Mouse (Mus musculus) embryonic fibroblast, embryonic 13.5 days (primary cell): ENCODE measurements at regions not wholly inside any gene's neighbourhood (a gene's known extent, or its start where the extent isn't known, plus 50 kb on each side); places are given as distances from the start of the nearest gene placed in this dataset.
"Not testable (repeated sequence)": the region's sequence is repeated elsewhere in the genome, so short reads cannot be mapped to it uniquely, and the experiment has no call there.

ENCODE experiments used
- H3K27ac ChIP-seq: 2 replicates; pipeline ENCODE4 v1.5.1; 2012; ENCODE audit warnings: low read length, control low read depth, inconsistent platforms; ENCODE audit not compliant: insufficient read depth
- H3K4me1 ChIP-seq: 2 replicates; pipeline ENCODE4 v1.6.1; 2011; ENCODE audit warnings: low read length; ENCODE audit not compliant: control insufficient read depth, insufficient read depth
- H3K4me3 ChIP-seq: 2 replicates; pipeline ENCODE4 v1.5.1; 2011; ENCODE audit warnings: mild to moderate bottlenecking, control low read depth, low read length; ENCODE audit not compliant: insufficient read depth
- CTCF ChIP-seq: IDR thresholded peaks from 2 replicates; pipeline ENCODE4 v1.5.1; 2011; ENCODE audit warnings: mild to moderate bottlenecking, control low read depth, low read length, moderate library complexity, borderline replicate concordance; ENCODE audit not compliant: insufficient read depth
- POLR2A ChIP-seq: IDR thresholded peaks from 2 replicates; pipeline ENCODE4 v1.6.1; 2011; ENCODE audit warnings: low read depth, mild to moderate bottlenecking, control low read depth, low read length, moderate library complexity

- no peak overlapping the region for H3K4me3 ChIP-seq
- no peaks in the 10 kb centered on the region for H3K4me1 ChIP-seq
- no peak overlapping the region for H3K27ac ChIP-seq
- TF ChIP-seq POLR2A = no peak
- TF ChIP-seq CTCF = no peak
Measured at GRCm38 (mm10) chr11:40539776-40540175, 155.2 kb downstream of the Mat2b start.

GRCm38 (mm10) chr11:40536236-40536765 lies 158.7 kb downstream of the Mat2b start:
- Histone ChIP-seq H3K27ac (no peak overlapping the region), H3K4me1 (no peaks in the 10 kb centered on the region)

GRCm38 (mm10) chr11:40510325-40511239 lies 184.4 kb downstream of the Mat2b start:
- Histone ChIP-seq H3K4me1 (no peaks in the 10 kb centered on the region), H3K4me3 (no peak overlapping the region), H3K27ac (no peak overlapping the region)
- no peak for TF ChIP-seq CTCF
- no peak for TF ChIP-seq POLR2A

More at GRCm38 (mm10) chr11:40536236-40536765, 158.7 kb downstream of the Mat2b start:
- no peak for TF ChIP-seq CTCF
- H3K4me3 ChIP-seq = no peak overlapping the region

- Histone ChIP-seq H3K27ac (no peak overlapping the region), H3K4me3 (no peak overlapping the region), H3K4me1 (no peaks in the 10 kb centered on the region)
- TF ChIP-seq CTCF (no peak), POLR2A (no peak)
Measured at GRCm38 (mm10) chr11:40491599-40491998, 203.4 kb downstream of the Mat2b start.

- not testable (repeated sequence) for H3K4me3 ChIP-seq, H3K4me1 ChIP-seq, H3K27ac ChIP-seq
Measured at GRCm38 (mm10) chr11:40478171-40478570, 216.8 kb downstream of the Mat2b start.

GRCm38 (mm10) chr11:40477294-40477693 lies 217.7 kb downstream of the Mat2b start:
- TF ChIP-seq POLR2A (no peak), CTCF (no peak)
- Histone ChIP-seq H3K4me3 (no peak overlapping the region), H3K4me1 (no peaks in the 10 kb centered on the region), H3K27ac (no peak overlapping the region)

- Histone ChIP-seq H3K27ac (no peak overlapping the region), H3K4me1 (no peaks in the 10 kb centered on the region), H3K4me3 (no peak overlapping the region)
- TF ChIP-seq POLR2A = no peak
- TF ChIP-seq CTCF = peak; percentile 46; the same call in 1 of the 2 replicates
Measured at GRCm38 (mm10) chr11:40469080-40469705, 225.8 kb downstream of the Mat2b start.

- TF ChIP-seq POLR2A = no peak
- no peak for TF ChIP-seq CTCF
- no peak overlapping the region for H3K27ac ChIP-seq
- no peak overlapping the region for H3K4me3 ChIP-seq
- no peaks in the 10 kb centered on the region for H3K4me1 ChIP-seq
Measured at GRCm38 (mm10) chr11:40456571-40456970, 238.4 kb downstream of the Mat2b start.

- H3K4me1 ChIP-seq, H3K4me3 ChIP-seq, H3K27ac ChIP-seq: not testable (repeated sequence)
Measured at GRCm38 (mm10) chr11:40454994-40455393, 240.0 kb downstream of the Mat2b start.

- TF ChIP-seq POLR2A = no peak
- Histone ChIP-seq H3K4me3 (no peak overlapping the region), H3K4me1 (no peaks in the 10 kb centered on the region), H3K27ac (no peak overlapping the region)
Measured at GRCm38 (mm10) chr11:40446846-40447245, 248.2 kb downstream of the Mat2b start.

- no peak overlapping the region for H3K27ac ChIP-seq
- H3K4me3 ChIP-seq = no peak overlapping the region
- H3K4me1 ChIP-seq = no peaks in the 10 kb centered on the region
- TF ChIP-seq POLR2A (no peak), CTCF (no peak)
Measured at GRCm38 (mm10) chr11:40434002-40434401, 261.0 kb downstream of the Mat2b start.
